Mouse (Mus musculus) left cerebral cortex, postnatal 36 days (tissue): ENCODE results near the gene Ppl. TPM values are rescaled to one million over a fixed set of nuclear protein-coding genes. Genes with fewer than 3 reads are reported as not detected.

ENCODE experiments used
- DNase-seq, 2 experiments: peaks; one replicate each; pipeline ENCODE4 v3.0.0; 2021 to 2022; ENCODE audit warnings: low spot score in 2 of 2, mixed read lengths in 1 of 2
- intact Hi-C: fragments of 180-260 bp; cut with DNase I; formaldehyde crosslinking; loops from one replicate; pipeline ENCODE4 v1.15.1; 2025
- total RNA-seq, 2 experiments: library from RNA; stranded (reverse); gene quantifications; 2 replicates each; pipeline ENCODE4 v1.2.3; 2021

The Ppl gene
- total RNA-seq, 2 experiments from 2014 or later = 0.44 to 0.66 TPM

DNA sequence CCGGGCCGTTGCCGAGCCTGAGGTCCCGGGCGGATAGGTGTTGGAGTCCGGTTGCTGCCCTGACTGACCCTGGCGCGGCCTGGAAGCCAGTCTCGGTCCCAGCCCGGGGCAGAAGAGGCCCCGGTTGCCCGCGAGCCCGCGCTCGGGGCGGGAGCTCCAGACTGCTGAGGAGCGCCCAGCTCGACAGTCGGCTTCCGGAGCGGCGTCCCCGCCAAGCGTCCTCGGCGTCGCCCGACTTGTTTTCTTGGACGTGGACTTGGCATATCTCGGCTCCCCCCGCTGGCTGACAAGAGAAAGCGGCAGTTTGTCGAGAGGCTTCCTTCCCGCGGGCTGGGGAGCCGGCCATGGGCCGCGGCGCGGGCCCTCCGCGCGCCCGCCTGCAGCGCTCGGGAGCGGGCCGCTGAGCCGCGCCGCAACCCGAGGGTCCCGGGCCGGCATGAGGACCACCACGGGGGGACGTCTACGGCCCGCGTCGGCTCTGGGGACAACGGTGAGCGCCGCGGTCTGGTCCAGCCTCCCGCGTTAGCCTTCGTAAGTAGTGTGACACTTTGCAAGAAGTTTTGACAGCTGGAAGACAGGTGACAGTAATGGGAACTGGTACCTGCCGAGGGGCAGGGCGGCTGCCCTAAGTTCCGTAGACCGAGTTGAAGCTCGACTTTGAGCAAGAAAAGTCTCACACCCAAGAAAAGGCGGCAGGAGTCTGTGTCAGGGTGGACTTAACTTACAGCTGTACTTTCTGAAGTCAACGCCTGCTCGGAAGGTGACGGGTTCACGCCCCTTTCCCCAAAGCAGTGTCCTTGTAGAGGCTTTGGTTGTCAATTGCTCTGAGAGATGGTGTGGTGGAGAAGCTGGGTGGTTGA lies 81.7 kb downstream of the Ppl start:
- intact Hi-C loops = loop anchor here (5.0 kb wide), 1 partner anchor 97 kb away; the partner anchor contains the start of gene Sec14l5
- peak; percentile 77 to 79 for DNase-seq

DNA sequence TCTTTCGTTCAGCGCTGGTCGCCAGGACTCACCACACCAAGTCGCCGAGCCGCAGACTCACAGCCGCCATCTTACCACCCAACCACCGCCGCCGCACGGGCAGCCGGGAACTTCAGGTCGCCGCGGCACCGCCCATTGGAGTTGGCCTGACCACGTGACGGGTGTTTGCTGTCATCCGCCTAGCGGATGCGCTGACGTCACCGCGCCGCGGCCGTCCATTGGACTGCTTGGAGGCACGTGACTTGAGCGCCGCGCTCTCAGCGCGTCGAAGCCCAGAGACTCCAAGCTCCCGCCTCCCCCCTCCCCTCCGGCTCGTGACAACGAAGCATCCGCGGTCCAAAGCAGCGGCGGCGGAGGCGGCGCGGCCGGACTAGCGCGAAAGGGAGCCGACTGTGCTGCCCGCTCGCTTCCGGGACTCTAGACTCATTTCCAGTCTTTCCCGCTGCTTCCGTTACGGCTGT lies 82.4 kb downstream of the Ppl start, which contains the start of the genes Glyr1 and Ubn1:
Gene Glyr1, minus strand, starts transcription at position 90 of the 461 bp plus-strand sequence.
Gene Ubn1, plus strand, starts transcription at position 284 of the 461 bp plus-strand sequence.
- peak; percentile 99 for DNase-seq
- intact Hi-C loops = loop anchor here (5.0 kb wide), 1 partner anchor 97 kb away; the partner anchor contains the start of gene Sec14l5

DNA sequence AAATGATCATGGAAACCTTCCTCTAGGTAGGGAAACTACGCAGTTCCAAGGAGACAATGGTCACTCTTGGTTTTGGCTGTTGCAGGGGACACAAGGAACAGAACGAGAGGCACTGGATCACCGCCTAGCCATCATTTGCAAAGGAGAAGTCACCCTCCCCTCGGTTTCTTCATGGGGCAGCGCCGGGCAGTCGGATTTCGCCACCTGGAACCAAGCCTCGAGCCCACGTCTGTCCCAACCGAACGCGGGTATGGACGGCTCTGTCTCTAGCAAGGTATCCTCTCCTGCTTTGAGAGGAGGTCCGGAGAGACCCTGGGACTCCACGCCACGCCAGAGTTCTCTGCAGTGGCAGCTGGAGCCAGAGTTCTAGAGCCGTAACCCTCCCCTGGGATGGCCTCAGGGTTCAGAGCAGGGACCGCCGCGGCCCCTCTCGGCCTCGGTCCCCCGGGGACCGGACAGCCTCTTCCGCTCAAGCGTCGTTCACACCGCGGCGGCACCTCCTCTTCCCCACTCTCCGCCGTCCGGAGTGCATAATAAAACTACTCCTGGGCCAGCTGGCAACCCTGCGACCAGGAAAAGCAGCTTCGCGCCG lies 82.9 kb downstream of the Ppl start:
- DNase-seq = no peak
- intact Hi-C loops = no loop called here

DNA sequence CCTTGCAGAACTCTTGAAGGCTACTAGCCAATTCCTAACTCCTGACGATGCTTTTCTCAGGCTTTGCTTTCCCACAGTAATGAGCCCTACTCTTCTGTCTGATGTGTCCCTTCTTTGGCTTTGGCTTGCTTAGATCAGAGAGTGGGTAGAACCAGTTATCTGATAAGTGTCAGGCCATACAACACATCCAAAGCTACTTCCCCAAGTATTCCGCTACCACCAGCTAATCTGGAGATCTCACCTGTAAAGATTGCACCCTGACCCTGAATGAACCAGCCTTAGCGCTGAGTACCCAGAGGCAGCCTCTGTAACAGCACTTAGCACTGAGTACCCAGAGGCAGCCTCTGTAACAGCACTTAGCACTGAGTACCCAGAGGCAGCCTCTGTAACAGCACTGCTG lies 86.9 kb downstream of the Ppl start:
- DNase-seq = no peak
- intact Hi-C loops = no loop called here

DNA sequence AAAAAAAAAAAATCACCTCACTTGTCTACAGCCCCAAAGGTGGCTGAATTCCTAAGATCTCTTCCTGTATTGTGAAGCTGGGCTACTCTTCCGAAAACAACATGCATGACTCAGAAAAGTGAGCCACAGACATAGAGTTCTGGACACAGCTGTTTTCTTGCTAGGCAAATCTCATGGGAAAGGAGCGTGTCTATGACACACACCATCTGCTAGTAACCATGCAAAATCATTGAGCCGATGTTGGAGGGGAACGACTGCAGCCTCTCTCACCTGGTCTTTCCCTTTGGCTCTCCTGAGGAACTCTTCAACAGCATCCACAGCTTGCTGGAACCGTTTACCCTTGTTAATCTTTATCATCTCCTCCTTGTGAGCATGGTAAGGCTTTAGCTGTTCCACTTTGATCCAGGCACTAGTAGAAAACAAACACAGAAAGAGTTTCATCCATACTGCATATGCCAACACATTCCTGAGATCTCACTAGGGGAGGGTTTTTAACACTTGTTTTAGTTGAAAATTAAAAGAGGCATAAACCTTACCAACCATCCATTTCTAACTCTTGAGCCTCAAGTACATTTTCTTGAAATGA lies 95.5 kb downstream of the Ppl start:
- DNase-seq = no peak
- intact Hi-C loops = no loop called here

Other genes starting within 250 kb of the Ppl start
- 100 to 1,000 TPM; 207 to 218 TPM for gene Mgrn1, start 246.2 kb downstream of the Ppl start, total RNA-seq
- gene Nudt16l1, start 193.7 kb downstream of the Ppl start, total RNA-seq = 10 to 100 TPM; 70.6 to 77.8 TPM
- 10 to 100 TPM; 42.1 to 74.9 TPM for gene Anks3, start 168.2 kb downstream of the Ppl start, total RNA-seq
- gene Sept12, start 134.6 kb downstream of the Ppl start, total RNA-seq = not detected
- gene Smim22, start 125.1 kb downstream of the Ppl start, total RNA-seq = not detected
- 100 to 1,000 TPM; 195 to 236 TPM for gene Rogdi, start 118.9 kb downstream of the Ppl start, total RNA-seq
- 100 to 1,000 TPM; 145 to 150 TPM for gene Glyr1, start 82.6 kb downstream of the Ppl start, total RNA-seq
- gene Ubn1, start 82.4 kb downstream of the Ppl start, total RNA-seq = 10 to 100 TPM; 39.4 to 49.6 TPM
- gene Sec14l5, start 14.7 kb upstream of the Ppl start, total RNA-seq = 1 to 10 TPM; 5.6 to 6.3 TPM
- gene Nagpa, start 71.6 kb upstream of the Ppl start, total RNA-seq = 10 to 100 TPM; 10.7 to 12.7 TPM
- gene AU021092, start 89.9 kb upstream of the Ppl start, total RNA-seq = 1 to 10 TPM; 5.3 to 5.8 TPM
- 10 to 100 TPM; 28.2 to 28.7 TPM for gene Alg1, start 101.2 kb upstream of the Ppl start, total RNA-seq
- gene Eef2kmt, start 123.6 kb upstream of the Ppl start, total RNA-seq = 1 to 10 TPM; 3.8 to 4.1 TPM